Mouse (Mus musculus) hindbrain, embryonic 11.5 days (tissue): Measurements from ENCODE around the gene Car6. TPM values are rescaled to one million over a fixed set of nuclear protein-coding genes. Genes with fewer than 3 reads are reported as not detected.

Experiments
- ATAC-seq: fragments of 200-750 bp; cut with Nextera tagmentation; 2 replicates; pipeline ENCODE4 v1.8.0; 2017; ENCODE audit warnings: mild to moderate bottlenecking, moderate TSS enrichment, moderate library complexity; ENCODE audit not compliant: low FRiP score
- DNase-seq: peaks from one replicate; pipeline ENCODE4 v3.0.0-alpha.2; 2015; ENCODE audit warnings: low spot score
- H3K27ac ChIP-seq: fragments of 300-500 bp; sonication (generic); 2 replicates; pipeline ENCODE4 v1.5.1; 2014; ENCODE audit warnings: mild to moderate bottlenecking, low read depth, low read length
- H3K27me3 ChIP-seq: fragments of 300-500 bp; sonication (generic); 2 replicates; pipeline ENCODE4 v1.6.1; 2014; ENCODE audit warnings: mild to moderate bottlenecking, low read length, moderate library complexity, mixed read lengths; ENCODE audit not compliant: control insufficient read depth, insufficient read depth
- H3K36me3 ChIP-seq: fragments of 300-500 bp; sonication (generic); 2 replicates; pipeline ENCODE4 v1.6.1; 2014; ENCODE audit warnings: mild to moderate bottlenecking, low read length, moderate library complexity, mixed read lengths; ENCODE audit not compliant: control insufficient read depth, insufficient read depth
- H3K4me1 ChIP-seq: fragments of 300-500 bp; sonication (generic); replicated peaks from 2 replicates; pipeline ENCODE4 v1.6.1; 2014; ENCODE audit warnings: low read length, mixed read lengths; ENCODE audit not compliant: control insufficient read depth, insufficient read depth
- H3K4me2 ChIP-seq: fragments of 300-500 bp; sonication (generic); replicated peaks from 2 replicates; pipeline ENCODE4 v1.6.1; 2014; ENCODE audit warnings: mild to moderate bottlenecking, low read depth, low read length
- H3K4me3 ChIP-seq: fragments of 300-500 bp; sonication (generic); 2 replicates; pipeline ENCODE4 v1.5.1; 2014; ENCODE audit warnings: low read depth, low read length
- H3K9ac ChIP-seq: fragments of 300-500 bp; sonication (generic); 2 replicates; pipeline ENCODE4 v1.6.1; 2014; ENCODE audit warnings: low read depth, low read length
- H3K9me3 ChIP-seq: fragments of 300-500 bp; sonication (generic); 2 replicates; pipeline ENCODE4 v1.6.1; 2016; ENCODE audit warnings: low read length; ENCODE audit not compliant: control insufficient read depth
- WGBS: fragments of 180-500 bp; shearing (Covaris S2); extraction: QIAGEN DNeasy Blood & Tissue Kit; methylation state at CpG from one replicate; pipeline ENCODE4 v1.1.7; 2014; 5-methylcytosine and 5-hydroxymethylcytosine counted together
- polyA plus RNA-seq: library from polyadenylated mRNA; unstranded; fragments of >200 nt; fragmentation: Nextera tagmentation; extraction: Ambion mirVana; gene quantifications from 2 replicates; pipeline ENCODE4 v1.2.1, GENCODE M21; 2014

The Car6 gene
- polyA plus RNA-seq, 1 experiment from 2014 or later = not detected

- Histone ChIP-seq H3K9ac (peak overlapping the region; percentile 56), H3K36me3 (no peaks in the 10 kb centered on the region), H3K27me3 (no peaks in the 10 kb centered on the region), H3K4me3 (peak overlapping the region; percentile 28), H3K9me3 (no peaks in the 10 kb centered on the region), H3K27ac (no peak overlapping the region), H3K4me1 (0 out of 2 replicates have a peak, but pooled peaks cover 2% of the 10 kb centered on the region), H3K4me2 (peak overlapping the region; percentile 46)
- 2% methylated on average over 13 of the region's 15 CpGs for WGBS
- ATAC-seq (peak; percentile 68), DNase-seq (peak; percentile 72)
Measured at GRCm38 (mm10) chr4:150212553-150212971, 11.4 kb upstream of the Car6 start.

GRCm38 (mm10) chr4:150211930-150212552 is 10.9 kb upstream of the Car6 start:
- H3K27ac ChIP-seq = no peak overlapping the region
- ATAC-seq = peak; percentile 40

GRCm38 (mm10) chr4:150210306-150210705 is 9.2 kb upstream of the Car6 start:
- no peak for ATAC-seq
- Histone ChIP-seq H3K4me1 (0 out of 2 replicates have a peak, but pooled peaks cover 2% of the 10 kb centered on the region), H3K36me3 (no peaks in the 10 kb centered on the region), H3K27ac (no peak overlapping the region), H3K9me3 (no peaks in the 10 kb centered on the region), H3K4me3 (no peak overlapping the region), H3K27me3 (no peaks in the 10 kb centered on the region), H3K4me2 (no peak overlapping the region), H3K9ac (no peak overlapping the region)
- no peak for DNase-seq
- WGBS = 83% methylated on average over 8 of the region's 8 CpGs

More at GRCm38 (mm10) chr4:150211930-150212552, 10.9 kb upstream of the Car6 start:
- 0 out of 2 replicates have a peak, but pooled peaks cover 2% of the 10 kb centered on the region for H3K4me1 ChIP-seq
- H3K4me3 ChIP-seq = no peak overlapping the region
- no peaks in the 10 kb centered on the region for H3K9me3 ChIP-seq
- no peaks in the 10 kb centered on the region for H3K36me3 ChIP-seq
- peak overlapping the region; percentile 46 for H3K4me2 ChIP-seq
- H3K27me3 ChIP-seq = no peaks in the 10 kb centered on the region
- no peak for DNase-seq
- 53% methylated on average over 10 of the region's 10 CpGs for WGBS
- no peak overlapping the region for H3K9ac ChIP-seq

- H3K27me3 ChIP-seq = no peaks in the 10 kb centered on the region
Measured at GRCm38 (mm10) chr4:150209751-150210150, 8.6 kb upstream of the Car6 start.

GRCm38 (mm10) chr4:150204877-150205276 is 3.7 kb upstream of the Car6 start:
- no peak overlapping the region for H3K9ac ChIP-seq
- DNase-seq (no peak), ATAC-seq (no peak)
- H3K4me2 ChIP-seq = no peak overlapping the region
- H3K9me3 ChIP-seq = no peaks in the 10 kb centered on the region
- no peak overlapping the region for H3K4me3 ChIP-seq
- no peaks in the 10 kb centered on the region for H3K36me3 ChIP-seq
- H3K4me1 ChIP-seq = no peaks in the 10 kb centered on the region
- WGBS = 78% methylated on average over 3 of the region's 3 CpGs
- H3K27me3 ChIP-seq = no peaks in the 10 kb centered on the region
- H3K27ac ChIP-seq = no peak overlapping the region

More at GRCm38 (mm10) chr4:150209751-150210150, 8.6 kb upstream of the Car6 start:
- 94% methylated on average over 5 of the region's 5 CpGs for WGBS
- H3K9ac ChIP-seq = no peak overlapping the region
- DNase-seq (no peak), ATAC-seq (no peak)
- H3K4me2 ChIP-seq = no peak overlapping the region
- no peak overlapping the region for H3K27ac ChIP-seq
- no peaks in the 10 kb centered on the region for H3K9me3 ChIP-seq
- no peaks in the 10 kb centered on the region for H3K36me3 ChIP-seq
- H3K4me3 ChIP-seq = no peak overlapping the region
- H3K4me1 ChIP-seq = 0 out of 2 replicates have a peak, but pooled peaks cover 2% of the 10 kb centered on the region

GRCm38 (mm10) chr4:150202702-150203101 is 1.6 kb upstream of the Car6 start:
- DNase-seq (no peak), ATAC-seq (no peak)
- Histone ChIP-seq H3K9me3 (no peaks in the 10 kb centered on the region), H3K9ac (no peak overlapping the region), H3K4me2 (no peak overlapping the region), H3K4me1 (no peaks in the 10 kb centered on the region), H3K27ac (no peak overlapping the region), H3K36me3 (no peaks in the 10 kb centered on the region), H3K27me3 (no peaks in the 10 kb centered on the region), H3K4me3 (no peak overlapping the region)
- 85% methylated on average over 5 of the region's 5 CpGs for WGBS

GRCm38 (mm10) chr4:150198268-150198667 is 2.9 kb downstream of the Car6 start:
- H3K4me3 ChIP-seq = no peak overlapping the region
- H3K27ac ChIP-seq = no peak overlapping the region
- H3K4me1 ChIP-seq = no peaks in the 10 kb centered on the region
- no peaks in the 10 kb centered on the region for H3K9me3 ChIP-seq
- no peak for DNase-seq
- 79% methylated on average over 9 of the region's 9 CpGs for WGBS
- no peak overlapping the region for H3K4me2 ChIP-seq
- ATAC-seq = no peak
- H3K9ac ChIP-seq = no peak overlapping the region
- H3K27me3 ChIP-seq = no peaks in the 10 kb centered on the region
- no peaks in the 10 kb centered on the region for H3K36me3 ChIP-seq

- Histone ChIP-seq H3K36me3 (no peaks in the 10 kb centered on the region), H3K27ac (no peak overlapping the region), H3K9ac (no peak overlapping the region), H3K27me3 (no peaks in the 10 kb centered on the region), H3K9me3 (no peaks in the 10 kb centered on the region), H3K4me2 (no peak overlapping the region), H3K4me3 (no peak overlapping the region), H3K4me1 (no peaks in the 10 kb centered on the region)
- no peak for ATAC-seq
- peak; percentile 74 for DNase-seq
- 48% methylated on average over 1 of the region's 1 CpGs for WGBS
Measured at GRCm38 (mm10) chr4:150193915-150194314, 7.2 kb downstream of the Car6 start.

GRCm38 (mm10) chr4:150192199-150192598 is 8.9 kb downstream of the Car6 start:
- Histone ChIP-seq H3K36me3 (no peaks in the 10 kb centered on the region), H3K4me1 (no peaks in the 10 kb centered on the region), H3K27me3 (no peaks in the 10 kb centered on the region), H3K4me3 (no peak overlapping the region), H3K4me2 (no peak overlapping the region), H3K9ac (no peak overlapping the region), H3K27ac (no peak overlapping the region), H3K9me3 (no peaks in the 10 kb centered on the region)
- DNase-seq = no peak
- no peak for ATAC-seq
- WGBS = 84% methylated on average over 6 of the region's 6 CpGs
